Mouse (Mus musculus) cerebellum, adult 2 months (tissue): ENCODE data around the gene Tcap.

Experiments used
- CTCF ChIP-seq: fragments of 200-500 bp; IDR thresholded peaks from 2 replicates; pipeline ENCODE4 v1.5.1; 2011; ENCODE audit warnings: low read depth, mild to moderate bottlenecking, control low read depth, low read length, moderate library complexity, borderline replicate concordance; ENCODE audit not compliant: insufficient read depth
- POLR2A ChIP-seq: fragments of 200-500 bp; IDR thresholded peaks from 2 replicates; pipeline ENCODE4 v1.6.1; 2011; ENCODE audit warnings: low read length, control low read depth, borderline replicate concordance; ENCODE audit not compliant: insufficient read depth

- no peak for TF ChIP-seq CTCF
- no peak for TF ChIP-seq POLR2A
Observed at GRCm38 (mm10) chr11:98413731-98414130, 30.1 kb downstream of the Tcap start.
